Mouse (Mus musculus) lung, postnatal 0 days (tissue): Measurements from ENCODE around the gene Esyt3. TPM values are rescaled to one million over a fixed set of nuclear protein-coding genes. Genes with fewer than 3 reads are reported as not detected.

Experiments
- ATAC-seq: fragments of 200-750 bp; cut with Nextera tagmentation; 2 replicates; pipeline ENCODE4 v1.8.0; 2017; ENCODE audit warnings: moderate library complexity
- DNase-seq: peaks from one replicate; pipeline ENCODE4 v3.0.0-alpha.2; 2016; ENCODE audit warnings: low spot score
- H3K27ac ChIP-seq: fragments of 300-500 bp; sonication (generic); 2 replicates; pipeline ENCODE4 v1.5.1; 2014; ENCODE audit warnings: antibody characterized with exemption, mild to moderate bottlenecking, low read length, mixed read lengths
- H3K27me3 ChIP-seq: fragments of 300-500 bp; sonication (generic); replicated peaks from 2 replicates; pipeline ENCODE4 v1.6.1; 2014; ENCODE audit warnings: low read length, mixed read lengths; ENCODE audit not compliant: insufficient read depth
- H3K36me3 ChIP-seq: fragments of 300-500 bp; sonication (generic); 2 replicates; pipeline ENCODE4 v1.6.1; 2014; ENCODE audit warnings: low read length, mixed read lengths; ENCODE audit not compliant: insufficient read depth
- H3K4me1 ChIP-seq: fragments of 300-500 bp; sonication (generic); 2 replicates; pipeline ENCODE4 v1.6.1; 2014; ENCODE audit warnings: antibody characterized with exemption, low read depth, low read length, mixed read lengths; ENCODE audit not compliant: insufficient read depth
- H3K4me2 ChIP-seq: fragments of 300-500 bp; sonication (generic); replicated peaks from 2 replicates; pipeline ENCODE4 v1.6.1; 2014; ENCODE audit warnings: low read depth, mild to moderate bottlenecking, low read length, moderate library complexity, mixed read lengths
- H3K4me3 ChIP-seq: fragments of 300-500 bp; sonication (generic); 2 replicates; pipeline ENCODE4 v1.5.1; 2014; ENCODE audit warnings: low read depth, low read length
- H3K9ac ChIP-seq: fragments of 300-500 bp; sonication (generic); replicated peaks from 2 replicates; pipeline ENCODE4 v1.6.1; 2014; ENCODE audit warnings: low read depth, mild to moderate bottlenecking
- H3K9me3 ChIP-seq: fragments of 300-500 bp; sonication (generic); 2 replicates; pipeline ENCODE4 v1.6.1; 2016; ENCODE audit warnings: low read length, mixed read lengths
- CTCF ChIP-seq: IDR thresholded peaks from 2 replicates; pipeline ENCODE4 v1.5.1; 2016; ENCODE audit warnings: antibody characterized with exemption, mild to moderate bottlenecking
- EP300 ChIP-seq: IDR thresholded peaks from 2 replicates; pipeline ENCODE4 v1.6.1; 2016; ENCODE audit warnings: antibody characterized with exemption, mild to moderate bottlenecking, control low read depth
- WGBS: fragments of 180-500 bp; shearing (Covaris S2); extraction: QIAGEN DNeasy Blood & Tissue Kit; methylation state at CpG from one replicate; pipeline ENCODE4 v1.1.7; 2014; 5-methylcytosine and 5-hydroxymethylcytosine counted together
- polyA plus RNA-seq: library from polyadenylated mRNA; unstranded; fragments of >200 nt; fragmentation: Nextera tagmentation; extraction: Ambion mirVana; gene quantifications from 2 replicates; pipeline ENCODE4 v1.2.1, GENCODE M21; 2015

The Esyt3 gene
- polyA plus RNA-seq, 1 experiment from 2014 or later, result 1.3 TPM

GRCm38 (mm10) chr9:99359012-99359411, 655 bp upstream of the Esyt3 start:
- ATAC-seq (no peak), DNase-seq (no peak)
- Histone ChIP-seq H3K4me1 (peaks cover 4% of the 10 kb centered on the region; the same call in 1 of the 2 replicates), H3K4me2 (no peak overlapping the region), H3K9me3 (no peaks in the 10 kb centered on the region), H3K4me3 (no peak overlapping the region), H3K36me3 (no peaks in the 10 kb centered on the region), H3K27ac (no peak overlapping the region), H3K9ac (no peak overlapping the region), H3K27me3 (peaks cover 9% of the 10 kb centered on the region)
- 86% methylated on average over 15 of the region's 15 CpGs for WGBS
- TF ChIP-seq EP300, result no peak
- TF ChIP-seq CTCF, result no peak

GRCm38 (mm10) chr9:99357561-99357920, 816 bp downstream of the Esyt3 start:
- TF ChIP-seq EP300 (no peak), CTCF (no peak)
- ATAC-seq (peak; percentile 15; the same call in 1 of the 2 replicates), DNase-seq (no peak)
- WGBS, result 3% methylated on average over 19 of the region's 19 CpGs
- peaks cover 4% of the 10 kb centered on the region; the same call in 1 of the 2 replicates for H3K4me1 ChIP-seq
- no peaks in the 10 kb centered on the region for H3K36me3 ChIP-seq
- peak overlapping the region; percentile 68 for H3K4me2 ChIP-seq
- H3K9ac ChIP-seq, result no peak overlapping the region
- peak overlapping the region; percentile 37 for H3K4me3 ChIP-seq
- no peaks in the 10 kb centered on the region for H3K9me3 ChIP-seq
- H3K27me3 ChIP-seq, result peaks cover 9% of the 10 kb centered on the region
- no peak overlapping the region for H3K27ac ChIP-seq

- DNase-seq (no peak), ATAC-seq (no peak)
- Histone ChIP-seq H3K9me3 (no peaks in the 10 kb centered on the region), H3K4me3 (no peak overlapping the region), H3K4me1 (peaks cover 4% of the 10 kb centered on the region; the same call in 1 of the 2 replicates), H3K9ac (no peak overlapping the region), H3K36me3 (no peaks in the 10 kb centered on the region), H3K4me2 (no peak overlapping the region), H3K27ac (no peak overlapping the region), H3K27me3 (peaks cover 9% of the 10 kb centered on the region)
- no peak for TF ChIP-seq CTCF
- no peak for TF ChIP-seq EP300
- 44% methylated on average over 5 of the region's 5 CpGs for WGBS
Measured at GRCm38 (mm10) chr9:99355971-99356370, 2.4 kb downstream of the Esyt3 start.

- ATAC-seq, result no peak
- no peak overlapping the region for H3K4me3 ChIP-seq
Measured at GRCm38 (mm10) chr9:99354796-99355195, 3.6 kb downstream of the Esyt3 start.

GRCm38 (mm10) chr9:99353390-99353789, 5.0 kb downstream of the Esyt3 start:
- Histone ChIP-seq H3K27ac (no peak overlapping the region), H3K36me3 (no peaks in the 10 kb centered on the region), H3K9me3 (no peaks in the 10 kb centered on the region), H3K4me2 (no peak overlapping the region), H3K4me1 (peaks cover 4% of the 10 kb centered on the region; the same call in 1 of the 2 replicates), H3K27me3 (peaks cover 7% of the 10 kb centered on the region), H3K9ac (no peak overlapping the region), H3K4me3 (no peak overlapping the region)
- no peak for ATAC-seq
- 61% methylated on average over 6 of the region's 6 CpGs for WGBS
- DNase-seq, result no peak
- TF ChIP-seq EP300 (no peak), CTCF (no peak)

More at GRCm38 (mm10) chr9:99354796-99355195, 3.6 kb downstream of the Esyt3 start:
- Histone ChIP-seq H3K27ac (no peak overlapping the region), H3K4me2 (no peak overlapping the region), H3K36me3 (no peaks in the 10 kb centered on the region), H3K9ac (no peak overlapping the region), H3K27me3 (peaks cover 9% of the 10 kb centered on the region), H3K9me3 (no peaks in the 10 kb centered on the region), H3K4me1 (peaks cover 4% of the 10 kb centered on the region; the same call in 1 of the 2 replicates)
- no peak for DNase-seq
- TF ChIP-seq CTCF (no peak), EP300 (no peak)
- WGBS, result 43% methylated on average over 5 of the region's 5 CpGs

- no peak for ATAC-seq
- H3K4me2 ChIP-seq, result no peak overlapping the region
- H3K4me3 ChIP-seq, result no peak overlapping the region
- no peaks in the 10 kb centered on the region for H3K36me3 ChIP-seq
- peaks cover 3% of the 10 kb centered on the region; the same call in 1 of the 2 replicates for H3K27me3 ChIP-seq
- TF ChIP-seq CTCF (no peak), EP300 (no peak)
- DNase-seq, result no peak
- 60% methylated on average over 4 of the region's 4 CpGs for WGBS
- H3K9me3 ChIP-seq, result no peaks in the 10 kb centered on the region
- no peak overlapping the region for H3K9ac ChIP-seq
- peaks cover 3% of the 10 kb centered on the region; the same call in 1 of the 2 replicates for H3K4me1 ChIP-seq
- H3K27ac ChIP-seq, result no peak overlapping the region
Measured at GRCm38 (mm10) chr9:99352964-99353363, 5.4 kb downstream of the Esyt3 start.

GRCm38 (mm10) chr9:99345351-99345792, 13.0 kb downstream of the Esyt3 start:
- Histone ChIP-seq H3K36me3 (no peaks in the 10 kb centered on the region), H3K4me1 (no peaks in the 10 kb centered on the region), H3K9me3 (no peaks in the 10 kb centered on the region), H3K9ac (no peak overlapping the region), H3K27me3 (no peaks in the 10 kb centered on the region), H3K4me2 (no peak overlapping the region), H3K4me3 (no peak overlapping the region), H3K27ac (no peak overlapping the region)
- DNase-seq, result peak; percentile 67
- WGBS, result 29% methylated on average over 4 of the region's 4 CpGs
- ATAC-seq, result peak; percentile 58
- TF ChIP-seq EP300, result no peak
- no peak for TF ChIP-seq CTCF
